Mouse (Mus musculus) heart, adult 2 months (tissue): Measurements from ENCODE around the gene Anapc7. TPM values are rescaled to one million over a fixed set of nuclear protein-coding genes. Genes with fewer than 3 reads are reported as not detected.
A peak's percentile ranks its signal among the peaks of the same experiment; 100 is the strongest.

Source experiments
- DNase-seq, 2 experiments: peaks; one replicate each; pipeline ENCODE4 v3.0.0; 2021
- H3K27ac ChIP-seq: fragments of 200-600 bp; 2 replicates; pipeline ENCODE4 v1.8.1; 2022
- H3K27me3 ChIP-seq: fragments of 200-500 bp; 2 replicates; pipeline ENCODE4 v1.6.1; 2012; ENCODE audit warnings: mild to moderate bottlenecking, low read length, inconsistent platforms, mixed read lengths; ENCODE audit not compliant: control insufficient read depth, insufficient read depth
- H3K36me3 ChIP-seq: fragments of 200-500 bp; 2 replicates; pipeline ENCODE4 v1.6.1; 2012; ENCODE audit warnings: low read length, inconsistent platforms; ENCODE audit not compliant: control insufficient read depth, insufficient read depth
- H3K4me1 ChIP-seq: fragments of 200-500 bp; 2 replicates; pipeline ENCODE4 v1.6.1; 2011; ENCODE audit warnings: low read length; ENCODE audit not compliant: control insufficient read depth, insufficient read depth
- H3K4me3 ChIP-seq: fragments of 200-600 bp; 2 replicates; pipeline ENCODE4 v1.8.1; 2022
- H3K79me2 ChIP-seq: fragments of 200-500 bp; replicated peaks from 2 replicates; pipeline ENCODE4 v1.6.1; 2012; ENCODE audit warnings: mild to moderate bottlenecking, inconsistent platforms, low read length, moderate library complexity, mixed read lengths; ENCODE audit not compliant: control insufficient read depth, insufficient read depth
- H3K9ac ChIP-seq: fragments of 200-500 bp; 2 replicates; pipeline ENCODE4 v1.6.1; 2012; ENCODE audit warnings: low read depth, mild to moderate bottlenecking, control low read depth, inconsistent platforms, low read length, mixed read lengths
- CTCF ChIP-seq: fragments of 200-600 bp; IDR thresholded peaks from 2 replicates; pipeline ENCODE4 v1.8.1; 2022; ENCODE audit warnings: antibody characterized with exemption, mild to moderate bottlenecking, moderate library complexity
- EP300 ChIP-seq: fragments of 200-500 bp; IDR thresholded peaks from 2 replicates; pipeline ENCODE4 v1.6.1; 2011; ENCODE audit warnings: low read depth, low read length, control low read depth; ENCODE audit not compliant: insufficient read depth
- POLR2A ChIP-seq: fragments of 200-500 bp; IDR thresholded peaks from 2 replicates; pipeline ENCODE4 v1.6.1; 2011; ENCODE audit warnings: mild to moderate bottlenecking, low read depth, low read length, control low read depth; ENCODE audit not compliant: insufficient read depth
- WGBS: fragments of 180-500 bp; shearing (Covaris S2); methylation state at CpG from one replicate; pipeline ENCODE4 v1.1.7; 2018; 5-methylcytosine and 5-hydroxymethylcytosine counted together
- intact Hi-C: fragments of 180-260 bp; cut with DNase I; formaldehyde crosslinking; loops from one replicate; pipeline ENCODE4 v1.15.1; 2025
- polyA plus RNA-seq: library from polyadenylated mRNA; depleted of rRNA; stranded (reverse); fragments of >200 nt; gene quantifications from 2 replicates; pipeline ENCODE4 v1.2.3, GENCODE M21; 2012
- total RNA-seq, 2 experiments: library from RNA; stranded (reverse); gene quantifications; 2 replicates each; pipeline ENCODE4 v1.2.3; 2021

Anapc7 gene
- total and polyA plus RNA-seq, 3 experiments = 23.2 to 27.1 (median 25.9) TPM

- TF ChIP-seq EP300 (peak; percentile 75), CTCF (peak; percentile 99; the same call in 1 of the 2 replicates), POLR2A (no peak)
- WGBS = 47% methylated on average over 11 of the region's 11 CpGs
- Histone ChIP-seq H3K36me3 (no peaks in the 10 kb centered on the region), H3K4me1 (peaks cover 1% of the 10 kb centered on the region; the same call in 1 of the 2 replicates), H3K4me3 (no peak overlapping the region), H3K9ac (no peak overlapping the region), H3K27ac (no peak overlapping the region), H3K27me3 (no peaks in the 10 kb centered on the region), H3K79me2 (no peaks in the 10 kb centered on the region)
- intact Hi-C loops = no loop called here
- peak; percentile 68 to 77 for DNase-seq
Measured at GRCm38 (mm10) chr5:122379374-122380155, 41.9 kb upstream of the Anapc7 start.

DNA sequence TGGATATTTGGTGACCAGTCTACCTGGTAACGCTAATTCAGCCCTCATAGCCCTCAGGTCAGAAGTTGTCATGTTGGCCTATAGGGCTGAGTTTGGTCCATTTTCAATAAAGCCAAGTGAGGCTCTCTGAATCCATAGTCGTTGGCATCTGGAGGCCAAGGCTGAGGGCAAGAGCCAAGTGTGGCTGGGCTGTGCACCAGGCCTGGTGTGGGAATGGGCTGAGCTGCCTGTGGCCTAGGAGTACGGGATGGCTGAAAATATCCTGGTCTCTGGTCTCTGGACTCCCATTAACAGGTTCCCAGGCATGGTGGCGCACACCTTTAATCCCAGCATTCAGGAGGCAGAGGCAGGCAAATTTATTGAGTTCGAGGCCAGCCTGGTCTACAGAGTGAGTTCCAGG lies 31.5 kb upstream of the Anapc7 start:
- no peak for TF ChIP-seq EP300
- Histone ChIP-seq H3K9ac (no peak overlapping the region), H3K36me3 (peaks cover 2% of the 10 kb centered on the region; the same call in 1 of the 2 replicates), H3K79me2 (peaks cover 8% of the 10 kb centered on the region; the same call in 1 of the 2 replicates), H3K4me1 (peaks cover 4% of the 10 kb centered on the region), H3K4me3 (no peak overlapping the region), H3K27me3 (no peaks in the 10 kb centered on the region), H3K27ac (no peak overlapping the region)
- DNase-seq = no peak
- intact Hi-C loops = loop anchor here (5.0 kb wide), 1 partner anchor 123 kb away; no protein-coding TSS in a partner anchor
- WGBS = 91% methylated on average over 5 of the region's 5 CpGs

GRCm38 (mm10) chr5:122390671-122391070 lies 30.8 kb upstream of the Anapc7 start:
- H3K27me3 ChIP-seq = no peaks in the 10 kb centered on the region
- peaks cover 10% of the 10 kb centered on the region; the same call in 1 of the 2 replicates for H3K79me2 ChIP-seq
- no peak overlapping the region for H3K27ac ChIP-seq
- peaks cover 7% of the 10 kb centered on the region for H3K4me1 ChIP-seq
- intact Hi-C loops = loop anchor here (5.0 kb wide), 1 partner anchor 123 kb away; no protein-coding TSS in a partner anchor
- DNase-seq = no peak
- no peak overlapping the region for H3K9ac ChIP-seq
- H3K4me3 ChIP-seq = no peak overlapping the region
- peaks cover 2% of the 10 kb centered on the region; the same call in 1 of the 2 replicates for H3K36me3 ChIP-seq
- TF ChIP-seq CTCF (no peak), POLR2A (no peak), EP300 (no peak)

DNA sequence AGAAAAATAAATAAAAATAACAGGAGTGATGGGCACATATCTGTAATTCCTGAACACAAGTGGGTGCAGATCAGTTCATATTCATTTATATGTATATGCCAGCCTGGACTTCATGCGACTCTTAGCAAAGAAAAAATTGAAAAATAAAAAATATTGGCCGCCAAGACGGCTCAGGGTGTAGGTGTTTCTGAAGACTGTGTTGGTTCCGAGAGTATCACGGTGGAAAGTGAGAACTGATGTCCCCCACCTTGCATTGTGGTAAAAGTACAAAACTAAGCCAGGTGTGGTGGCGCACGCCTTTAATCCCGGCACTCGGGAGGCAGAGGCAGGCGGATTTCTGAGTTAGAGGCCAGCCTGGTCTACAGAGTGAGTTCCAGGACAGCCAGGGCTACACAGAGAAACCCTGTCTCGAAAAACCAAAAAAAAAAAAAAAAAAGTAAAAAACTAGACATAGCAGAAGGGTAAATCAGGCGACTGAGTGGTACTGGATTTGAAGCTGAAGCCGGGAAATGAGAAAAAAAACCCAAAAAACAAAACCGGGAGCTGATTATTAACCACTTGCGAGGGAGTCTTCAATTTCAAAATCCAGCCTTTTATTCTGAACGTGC lies 30.2 kb upstream of the Anapc7 start:
- Histone ChIP-seq H3K27ac (peak overlapping the region; percentile 98), H3K36me3 (peaks cover 2% of the 10 kb centered on the region; the same call in 1 of the 2 replicates), H3K4me3 (peak overlapping the region; percentile 99; the same call in 1 of the 2 replicates), H3K79me2 (peaks cover 10% of the 10 kb centered on the region; the same call in 1 of the 2 replicates), H3K27me3 (no peaks in the 10 kb centered on the region), H3K4me1 (peaks cover 7% of the 10 kb centered on the region), H3K9ac (no peak overlapping the region)
- DNase-seq = no peak
- no peak for TF ChIP-seq EP300
- WGBS = 52% methylated on average over 16 of the region's 16 CpGs
- intact Hi-C loops = loop anchor here (5.0 kb wide), 1 partner anchor 124 kb away; no protein-coding TSS in a partner anchor

GRCm38 (mm10) chr5:122391786-122392180 lies 29.7 kb upstream of the Anapc7 start, which contains the start of gene Arpc3:
Gene Arpc3, plus strand, starts transcription at chr5:122391878.
- Histone ChIP-seq H3K27me3 (no peaks in the 10 kb centered on the region), H3K9ac (peak within 1 kb of the TSS; percentile 88), H3K36me3 (peaks cover 2% of the 10 kb centered on the region; the same call in 1 of the 2 replicates), H3K79me2 (peaks cover 10% of the 10 kb centered on the region; the same call in 1 of the 2 replicates), H3K27ac (peak within 1 kb of the TSS; percentile 98), H3K4me1 (peaks cover 7% of the 10 kb centered on the region), H3K4me3 (peak within 1 kb of the TSS; percentile 99)
- intact Hi-C loops = loop anchor here (5.0 kb wide), 1 partner anchor 124 kb away; no protein-coding TSS in a partner anchor
- DNase-seq = peak; percentile 92 to 94
- peak; percentile 97 for TF ChIP-seq CTCF
- TF ChIP-seq EP300 = peak; percentile 96
- TF ChIP-seq POLR2A = peak; percentile 88
- WGBS = under 1% methylated on average over 39 of the region's 39 CpGs
